Mouse (Mus musculus) CH12.LX (cell line): Measurements from ENCODE around the gene Vwa3a. TPM values are rescaled to one million over a fixed set of nuclear protein-coding genes. Genes with fewer than 3 reads are reported as not detected.

Experiments
- DNase-seq: peaks from one replicate; pipeline ENCODE4 v3.0.0-alpha.2; 2013; ENCODE audit errors: extremely low read depth
- H3K27ac ChIP-seq: 2 replicates; pipeline ENCODE4 v1.5.1; 2012; ENCODE audit warnings: low read depth, mild to moderate bottlenecking, control low read depth, moderate library complexity; ENCODE audit not compliant: insufficient read depth
- H3K27me3 ChIP-seq: replicated peaks from 2 replicates; pipeline ENCODE3; 2012; ENCODE audit warnings: inconsistent platforms
- H3K36me3 ChIP-seq, 2 experiments: replicated peaks in 1 of 2; 2 replicates each; pipeline versions ENCODE3 to v1.6.1; 2012; ENCODE audit warnings: inconsistent platforms in 1 of 2, low read length in 1 of 2, mild to moderate bottlenecking in 1 of 2, mixed read lengths in 1 of 2, moderate library complexity in 1 of 2; ENCODE audit not compliant: control insufficient read depth in 1 of 2, insufficient read depth in 1 of 2
- H3K4me1 ChIP-seq, 2 experiments: 2 replicates each; pipeline ENCODE4 v1.6.1; 2012; ENCODE audit warnings: inconsistent platforms in 1 of 2, moderate library complexity in 1 of 2; ENCODE audit not compliant: insufficient read depth in 2 of 2, control insufficient read depth in 1 of 2
- H3K4me2 ChIP-seq: 2 replicates; pipeline ENCODE4 v1.6.1; 2012; ENCODE audit warnings: low read depth, mild to moderate bottlenecking, control low read depth; ENCODE audit not compliant: poor library complexity, insufficient read depth, severe bottlenecking
- H3K4me3 ChIP-seq, 3 experiments: fragments of 150-350 bp in 1 of 3; sonication (generic) in 1 of 3; replicated peaks in 1 of 3; 2 replicates each; pipeline versions ENCODE3 to v1.5.1; 2011 to 2012; ENCODE audit warnings: low read depth in 2 of 3, low read length in 2 of 3, mild to moderate bottlenecking in 2 of 3, moderate library complexity in 2 of 3, control low read depth in 1 of 3, improper control_type of control experiment in 1 of 3, inconsistent platforms in 1 of 3, mixed read lengths in 1 of 3; ENCODE audit not compliant: poor library complexity in 1 of 3
- H3K79me2 ChIP-seq: replicated peaks from 2 replicates; pipeline ENCODE4 v1.6.1; 2012; ENCODE audit warnings: mild to moderate bottlenecking, moderate library complexity; ENCODE audit not compliant: control insufficient read depth, poor library complexity, insufficient read depth, severe bottlenecking; ENCODE audit errors: extremely low read depth
- H3K9ac ChIP-seq: 2 replicates; pipeline ENCODE4 v1.6.1; 2012; ENCODE audit warnings: low read depth, mild to moderate bottlenecking, control low read depth, moderate library complexity; ENCODE audit not compliant: insufficient read depth
- H3K9me3 ChIP-seq: replicated peaks from 2 replicates; pipeline ENCODE3; 2012; ENCODE audit warnings: low read length, inconsistent platforms, mixed read lengths
- CHD2 ChIP-seq: IDR thresholded peaks from 2 replicates; pipeline ENCODE4 v1.6.1; 2011; ENCODE audit warnings: low read length, improper control_type of control experiment
- CTCF ChIP-seq, 2 experiments: IDR thresholded peaks in 1 of 2; conservative IDR thresholded peaks in 1 of 2; 2 replicates each; pipeline ENCODE4 v1.5.1; 2011 to 2012; ENCODE audit warnings: low read depth in 2 of 2, low read length in 2 of 2, improper control_type of control experiment in 1 of 2, inconsistent platforms in 1 of 2, mild to moderate bottlenecking in 1 of 2, moderate library complexity in 1 of 2
- ELF1 ChIP-seq: IDR thresholded peaks from 2 replicates; pipeline ENCODE4 v1.6.1; 2014; ENCODE audit warnings: low read depth, mild to moderate bottlenecking, inconsistent platforms, low read length, improper control_type of control experiment
- ETS1 ChIP-seq: conservative IDR thresholded peaks from 2 replicates; pipeline ENCODE4 v1.6.1; 2012; ENCODE audit warnings: low read depth, mild to moderate bottlenecking, inconsistent platforms, low read length, improper control_type of control experiment, moderate library complexity
- KAT2A ChIP-seq: IDR thresholded peaks from 2 replicates; pipeline ENCODE4 v1.6.1; 2012; ENCODE audit warnings: low read length, improper control_type of control experiment, inconsistent platforms; ENCODE audit not compliant: insufficient replicate concordance
- MAX ChIP-seq: IDR thresholded peaks from 2 replicates; pipeline ENCODE4 v1.6.1; 2011; ENCODE audit warnings: low read length, improper control_type of control experiment
- MXI1 ChIP-seq: IDR thresholded peaks from 2 replicates; pipeline ENCODE4 v1.6.1; 2011; ENCODE audit warnings: mild to moderate bottlenecking, low read depth, low read length, improper control_type of control experiment
- NELFE ChIP-seq: IDR thresholded peaks from 2 replicates; pipeline ENCODE4 v1.6.1; 2011; ENCODE audit warnings: low read depth, low read length, improper control_type of control experiment
- NRF1 ChIP-seq: IDR thresholded peaks from 2 replicates; pipeline ENCODE4 v1.6.1; 2014; ENCODE audit warnings: low read depth, mild to moderate bottlenecking, inconsistent platforms, low read length, improper control_type of control experiment, moderate library complexity
- RAD21 ChIP-seq: IDR thresholded peaks from 2 replicates; pipeline ENCODE4 v1.6.1; 2011; ENCODE audit warnings: low read depth, mild to moderate bottlenecking, low read length, improper control_type of control experiment, moderate library complexity
- SMC3 ChIP-seq: IDR thresholded peaks from 2 replicates; pipeline ENCODE4 v1.6.1; 2011; ENCODE audit warnings: low read depth, low read length, improper control_type of control experiment
- TBP ChIP-seq: conservative IDR thresholded peaks from 2 replicates; pipeline ENCODE4 v1.6.1; 2011; ENCODE audit warnings: low read depth, low read length, improper control_type of control experiment
- USF1 ChIP-seq: IDR thresholded peaks from 2 replicates; pipeline ENCODE4 v1.6.1; 2014; ENCODE audit warnings: low read depth, mild to moderate bottlenecking, inconsistent platforms, low read length, improper control_type of control experiment
- ZC3H11A ChIP-seq: IDR thresholded peaks from 2 replicates; pipeline ENCODE4 v1.6.1; 2012; ENCODE audit warnings: low read depth, mild to moderate bottlenecking, inconsistent platforms, low read length, improper control_type of control experiment
- ZKSCAN1 ChIP-seq: IDR thresholded peaks from 2 replicates; pipeline ENCODE4 v1.6.1; 2012; ENCODE audit warnings: low read depth, inconsistent platforms, low read length, improper control_type of control experiment, borderline replicate concordance
- dilution Hi-C: fragments of 300-500 bp; cut with MboI; formaldehyde crosslinking; loops from 2 replicates; pipeline ENCODE4 v1.14.3; 2020; ENCODE audit warnings: low sequenced_read_pairs; ENCODE audit not compliant: extremely low pct_unique_long_range_greater_than_20kb, extremely low pct_ligation_motif_present
- in situ Hi-C: fragments of 300-500 bp; cut with MboI; formaldehyde crosslinking; loops from 3 replicates; pipeline ENCODE4 v1.14.3; 2019; ENCODE audit warnings: low sequenced_read_pairs, low pct_ligation_motif_present, low pct_unique_long_range_greater_than_20kb, mixed read lengths
- polyA plus RNA-seq: library from polyadenylated mRNA; unstranded; fragments of >175 nt; gene quantifications from 2 replicates; pipeline ENCODE4 v1.2.1, GENCODE M21; 2012; ENCODE audit warnings: low read depth; ENCODE audit not compliant: insufficient read length
- total RNA-seq, 2 experiments: library from RNA; depleted of rRNA; stranded (reverse); fragments of 300-350 nt in 1 of 2; fragments of >200 nt in 1 of 2; gene quantifications; 2 replicates each; pipeline ENCODE4 v1.2.3; 2012 to 2014

Vwa3a gene
- total and polyA plus RNA-seq, 3 experiments = not detected

DNA sequence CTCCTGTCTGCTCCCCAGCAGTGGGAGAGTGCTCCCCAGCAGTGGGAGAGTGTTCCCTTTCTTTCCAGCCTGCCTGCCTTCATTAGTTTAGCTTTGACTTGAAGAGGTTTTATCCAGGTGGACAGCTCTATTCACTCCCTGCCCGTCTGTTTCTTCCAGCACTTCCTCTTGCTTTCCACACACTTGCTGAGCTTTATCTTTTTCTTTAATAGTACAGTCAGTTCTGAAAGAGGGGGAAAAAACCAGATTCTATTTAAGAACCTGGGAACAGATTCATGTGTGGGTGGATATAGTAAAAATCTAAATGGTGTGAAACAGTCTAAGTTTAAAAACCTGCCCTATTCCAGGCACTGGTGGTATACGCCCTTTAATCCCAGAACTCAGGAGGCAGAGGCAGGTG lies 86.0 kb downstream of the Vwa3a start:
- dilution Hi-C loops = no loop called here
- peaks cover 28% of the 10 kb centered on the region for H3K27me3 ChIP-seq

DNA sequence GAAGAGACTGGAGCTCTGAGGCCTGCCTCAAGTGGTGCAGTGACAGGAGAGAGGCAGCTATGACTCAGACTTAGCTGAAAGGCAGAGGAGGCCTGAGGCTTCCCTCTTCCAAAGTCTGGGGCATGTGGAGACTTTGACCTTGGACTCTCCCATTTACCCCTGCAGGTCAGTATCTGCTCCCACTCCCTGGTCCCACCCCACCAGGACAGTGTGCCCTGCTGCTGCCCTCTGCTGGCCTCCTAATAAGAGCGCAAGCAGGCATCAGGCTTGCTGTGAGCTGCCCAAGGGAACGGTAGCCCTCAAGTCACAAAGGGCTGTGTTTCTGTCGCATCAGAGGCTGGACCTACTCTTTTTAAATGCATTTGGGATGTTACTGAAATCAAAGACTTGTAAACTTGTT lies 87.3 kb downstream of the Vwa3a start:
- H3K4me3 ChIP-seq = no peak overlapping the region
- H3K79me2 ChIP-seq = no peaks in the 10 kb centered on the region
- in situ Hi-C loops = loop anchor here (5.0 to 10.0 kb wide), 3 partner anchors 72 to 192 kb away; partner anchors contain the start of genes Pdzd9 and Uqcrc2
- dilution Hi-C loops = no loop called here
- H3K9ac ChIP-seq = no peak overlapping the region
- H3K27ac ChIP-seq = no peak overlapping the region
- peaks cover 0 to 23% of the 10 kb centered on the region in 2 experiments; a peak in 3 of 4 replicates for H3K4me1 ChIP-seq
- H3K9me3 ChIP-seq = no peaks in the 10 kb centered on the region
- TF ChIP-seq CTCF (conservative IDR thresholded peaks at IDR 0.05 in 1 of 2, IDR thresholded peaks at IDR 0.05 in 1 of 2; ENCODE audit: low read depth in 2 of 2, low read length in 2 of 2) = peak; percentile 25 to 74; a peak in 2 of 4 replicates
- no peak for TF ChIP-seq ELF1
- no peak for TF ChIP-seq ZKSCAN1
- no peak for TF ChIP-seq CHD2
- TF ChIP-seq RAD21 = peak; percentile 43
- peak; percentile 61 for TF ChIP-seq SMC3
- no peak for TF ChIP-seq KAT2A
- no peak overlapping the region for H3K4me2 ChIP-seq
- H3K36me3 ChIP-seq = no peaks in the 10 kb centered on the region
- DNase-seq = no peak
- peaks cover 41% of the 10 kb centered on the region for H3K27me3 ChIP-seq

More for the DNA sequence above, 86.0 kb downstream of the Vwa3a start:
- Histone ChIP-seq H3K9ac (no peak overlapping the region), H3K79me2 (no peaks in the 10 kb centered on the region), H3K4me2 (no peak overlapping the region), H3K27ac (no peak overlapping the region), H3K4me1 (peaks cover 3 to 21% of the 10 kb centered on the region in 2 experiments), H3K4me3 (no peak overlapping the region), H3K9me3 (no peaks in the 10 kb centered on the region), H3K36me3 (no peaks in the 10 kb centered on the region)
- in situ Hi-C loops = loop anchor here (5.0 to 10.0 kb wide), 3 partner anchors 70 to 190 kb away; partner anchors contain the start of genes Pdzd9 and Uqcrc2
- no peak for DNase-seq
- TF ChIP-seq TBP (no peak), NRF1 (no peak), CHD2 (no peak), ZC3H11A (no peak), RAD21 (no peak), MXI1 (no peak), ETS1 (no peak), USF1 (no peak), NELFE (no peak), MAX (no peak)
